Mouse (Mus musculus): ENCODE results near the gene Lyz2. TPM values are rescaled to one million over a fixed set of nuclear protein-coding genes. Genes with fewer than 3 reads are reported as not detected.
"Not testable (repeated sequence)": the region's sequence is repeated elsewhere in the genome, so short reads cannot be mapped to it uniquely, and the experiment has no call there.

Lyz2 gene
- polyA plus RNA-seq, 1 experiment from 2014 or later = 32.0 TPM

GRCm38 (mm10) chr10:117292671-117293070 lies 10.6 kb upstream of the Lyz2 start, which contains the start of gene Lyz1:
Gene Lyz1 (minus strand): TSS chr10:117292868.
- no peak within 1 kb of the TSS for H3K4me3 ChIP-seq
- WGBS = 84% methylated on average over 5 of the region's 5 CpGs
- no peak within 1 kb of the TSS for H3K27ac ChIP-seq
- no peaks in the 10 kb centered on the region for H3K27me3 ChIP-seq
- ATAC-seq (ENCODE audit: low FRiP score, low read depth) = no peak
- H3K4me2 ChIP-seq (replicated peaks) = no peak within 1 kb of the TSS
- H3K36me3 ChIP-seq = no peaks in the 10 kb centered on the region
- no peaks in the 10 kb centered on the region; the same call in 1 of the 2 replicates for H3K4me1 ChIP-seq
- H3K9ac ChIP-seq = no peak within 1 kb of the TSS
- H3K9me3 ChIP-seq = no peaks in the 10 kb centered on the region

- not testable (repeated sequence) for H3K27ac ChIP-seq; H3K4me2 ChIP-seq (replicated peaks); H3K27me3 ChIP-seq; H3K9ac ChIP-seq; H3K4me3 ChIP-seq; H3K4me1 ChIP-seq; H3K9me3 ChIP-seq; H3K36me3 ChIP-seq; ATAC-seq (ENCODE audit: low FRiP score, low read depth)
- WGBS = 89% methylated on average over 6 of the region's 6 CpGs
Observed at GRCm38 (mm10) chr10:117290936-117291335, 8.8 kb upstream of the Lyz2 start.

DNA sequence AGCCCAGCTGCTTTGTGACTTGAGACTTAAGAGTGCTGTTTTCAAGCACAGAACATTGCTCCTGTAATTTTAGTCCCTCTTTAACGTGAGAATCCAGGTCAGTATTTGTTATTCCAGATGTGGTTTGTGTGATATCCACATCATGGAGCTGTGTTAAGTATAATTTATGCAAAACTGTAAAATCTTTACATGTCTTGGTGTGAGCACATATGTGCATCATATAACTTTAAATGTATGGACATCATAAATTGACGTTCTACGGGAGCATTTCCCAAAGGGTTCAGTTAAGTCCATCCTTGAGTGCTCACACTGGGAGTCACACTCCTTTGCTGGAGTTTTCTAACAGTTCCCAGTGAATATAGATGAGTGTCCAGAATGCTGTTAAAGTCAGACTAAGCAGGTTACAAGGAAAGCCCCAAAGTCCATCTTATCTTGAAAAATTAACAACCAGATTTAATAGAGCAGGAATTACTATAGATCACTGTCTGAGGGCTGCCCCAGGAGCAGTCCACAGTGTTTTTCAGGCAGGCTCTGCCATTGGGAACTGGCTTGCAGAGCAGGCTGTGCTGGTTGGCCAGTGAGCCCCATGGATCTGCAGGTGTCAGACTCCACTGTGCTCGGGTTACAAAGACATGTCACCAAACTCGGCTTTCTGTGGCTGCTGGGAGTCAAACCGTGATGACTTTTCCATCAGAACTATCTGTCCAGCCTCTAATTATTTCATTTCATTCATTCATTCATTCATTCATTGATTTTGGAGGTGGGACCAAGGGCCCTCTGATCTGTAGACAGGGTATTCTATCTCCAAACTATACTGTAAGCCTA lies 8.1 kb upstream of the Lyz2 start:
- ATAC-seq (ENCODE audit: low FRiP score, low read depth) = no peak
- 33% methylated on average over 6 of the region's 6 CpGs for WGBS
- Histone ChIP-seq H3K36me3 (no peaks in the 10 kb centered on the region), H3K27me3 (no peaks in the 10 kb centered on the region), H3K9me3 (no peaks in the 10 kb centered on the region), H3K4me3 (no peak overlapping the region), H3K4me1 (no peaks in the 10 kb centered on the region), H3K9ac (no peak overlapping the region), H3K27ac (no peak overlapping the region), H3K4me2 (replicated peaks) (no peak overlapping the region)

GRCm38 (mm10) chr10:117289034-117289505 lies 6.9 kb upstream of the Lyz2 start:
- not testable (repeated sequence) for H3K27me3 ChIP-seq; H3K9me3 ChIP-seq; H3K4me1 ChIP-seq; H3K27ac ChIP-seq; H3K36me3 ChIP-seq; H3K4me3 ChIP-seq; H3K9ac ChIP-seq; H3K4me2 ChIP-seq (replicated peaks); ATAC-seq (ENCODE audit: low FRiP score, low read depth)
- WGBS = 91% methylated on average over 5 of the region's 5 CpGs

DNA sequence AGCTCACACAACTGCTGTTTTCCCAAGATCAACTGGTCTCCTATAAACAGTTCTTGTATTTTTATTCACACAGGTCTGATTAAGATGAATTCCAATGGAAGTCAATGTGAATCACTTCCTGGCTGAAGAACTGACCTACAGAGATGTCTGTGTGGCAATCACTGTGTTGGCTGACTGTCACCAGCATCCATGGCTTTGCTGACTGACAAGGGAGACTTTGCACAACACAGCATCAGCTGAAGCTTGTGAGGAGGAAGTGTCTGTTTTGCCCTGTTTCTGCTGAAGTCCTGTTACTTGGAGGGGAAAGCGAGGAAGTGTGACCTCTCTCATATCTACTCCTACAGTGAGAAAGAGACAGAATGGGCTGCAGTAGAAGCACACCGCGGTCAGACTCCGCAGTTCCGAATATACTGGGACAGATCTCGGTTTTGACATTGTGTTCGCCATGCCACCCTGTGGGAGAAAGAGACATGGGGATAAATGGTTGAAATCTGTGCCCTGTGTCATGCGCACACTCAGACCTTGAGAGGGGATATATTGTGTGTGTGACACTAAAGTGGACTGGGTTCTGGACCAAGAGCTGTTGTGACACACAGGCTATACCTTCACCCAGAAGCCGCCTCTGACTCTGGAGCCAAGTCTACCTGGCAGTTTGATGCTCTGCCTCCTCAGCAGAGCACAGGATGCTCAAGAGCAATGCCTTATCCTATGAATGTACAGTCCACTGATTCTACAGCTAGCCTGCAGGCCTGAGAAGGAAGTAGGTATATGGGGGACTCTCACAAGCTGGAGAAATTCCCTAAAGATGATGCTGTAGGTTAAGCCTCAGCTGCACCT lies 6.3 kb upstream of the Lyz2 start:
- no peak overlapping the region for H3K9ac ChIP-seq
- H3K27ac ChIP-seq = no peak overlapping the region
- H3K9me3 ChIP-seq = no peaks in the 10 kb centered on the region
- ATAC-seq (ENCODE audit: low FRiP score, low read depth) = no peak
- no peaks in the 10 kb centered on the region for H3K36me3 ChIP-seq
- 94% methylated on average over 9 of the region's 9 CpGs for WGBS
- no peak overlapping the region for H3K4me3 ChIP-seq
- no peak overlapping the region for H3K4me2 ChIP-seq (replicated peaks)
- no peaks in the 10 kb centered on the region for H3K4me1 ChIP-seq
- H3K27me3 ChIP-seq = no peaks in the 10 kb centered on the region

GRCm38 (mm10) chr10:117287226-117287850 lies 5.2 kb upstream of the Lyz2 start:
- H3K9ac ChIP-seq = no peak overlapping the region
- no peak for ATAC-seq (ENCODE audit: low FRiP score, low read depth)
- no peaks in the 10 kb centered on the region for H3K27me3 ChIP-seq
- no peak overlapping the region for H3K27ac ChIP-seq
- no peak overlapping the region for H3K4me2 ChIP-seq (replicated peaks)
- H3K9me3 ChIP-seq = no peaks in the 10 kb centered on the region
- no peaks in the 10 kb centered on the region for H3K36me3 ChIP-seq
- H3K4me1 ChIP-seq = no peaks in the 10 kb centered on the region
- 82% methylated on average over 3 of the region's 3 CpGs for WGBS
- H3K4me3 ChIP-seq = no peak overlapping the region

GRCm38 (mm10) chr10:117286366-117286970 lies 4.3 kb upstream of the Lyz2 start:
- Histone ChIP-seq H3K9me3 (no peaks in the 10 kb centered on the region), H3K27me3 (no peaks in the 10 kb centered on the region), H3K36me3 (no peaks in the 10 kb centered on the region), H3K4me3 (no peak overlapping the region), H3K4me2 (replicated peaks) (no peak overlapping the region), H3K27ac (no peak overlapping the region), H3K9ac (no peak overlapping the region), H3K4me1 (no peaks in the 10 kb centered on the region)
- WGBS = 90% methylated on average over 6 of the region's 6 CpGs
- ATAC-seq (ENCODE audit: low FRiP score, low read depth) = no peak

DNA sequence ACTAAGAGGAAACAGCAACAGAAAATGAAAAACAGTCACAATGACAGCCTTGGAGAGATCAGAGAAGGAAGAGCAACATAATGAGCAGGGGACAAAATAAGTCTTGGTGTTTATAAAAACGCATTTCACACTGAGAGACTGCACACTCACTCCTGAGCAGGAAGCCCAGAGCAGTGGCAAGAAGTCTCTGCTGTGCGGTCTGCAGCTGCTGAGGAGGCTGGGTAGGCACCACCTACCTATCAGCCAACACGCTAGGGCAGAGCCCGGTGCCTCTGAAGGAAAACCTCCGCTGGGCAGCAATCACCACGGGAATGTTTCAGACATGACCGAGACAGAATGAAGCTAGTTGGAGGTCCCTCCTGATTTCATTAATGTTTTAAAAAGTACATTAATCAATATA lies 3.5 kb upstream of the Lyz2 start:
- H3K27me3 ChIP-seq; H3K9ac ChIP-seq; H3K4me2 ChIP-seq (replicated peaks); H3K27ac ChIP-seq; H3K4me3 ChIP-seq; ATAC-seq (ENCODE audit: low FRiP score, low read depth); H3K9me3 ChIP-seq; H3K4me1 ChIP-seq; H3K36me3 ChIP-seq: not testable (repeated sequence)
- 75% methylated on average over 4 of the region's 7 CpGs for WGBS

DNA sequence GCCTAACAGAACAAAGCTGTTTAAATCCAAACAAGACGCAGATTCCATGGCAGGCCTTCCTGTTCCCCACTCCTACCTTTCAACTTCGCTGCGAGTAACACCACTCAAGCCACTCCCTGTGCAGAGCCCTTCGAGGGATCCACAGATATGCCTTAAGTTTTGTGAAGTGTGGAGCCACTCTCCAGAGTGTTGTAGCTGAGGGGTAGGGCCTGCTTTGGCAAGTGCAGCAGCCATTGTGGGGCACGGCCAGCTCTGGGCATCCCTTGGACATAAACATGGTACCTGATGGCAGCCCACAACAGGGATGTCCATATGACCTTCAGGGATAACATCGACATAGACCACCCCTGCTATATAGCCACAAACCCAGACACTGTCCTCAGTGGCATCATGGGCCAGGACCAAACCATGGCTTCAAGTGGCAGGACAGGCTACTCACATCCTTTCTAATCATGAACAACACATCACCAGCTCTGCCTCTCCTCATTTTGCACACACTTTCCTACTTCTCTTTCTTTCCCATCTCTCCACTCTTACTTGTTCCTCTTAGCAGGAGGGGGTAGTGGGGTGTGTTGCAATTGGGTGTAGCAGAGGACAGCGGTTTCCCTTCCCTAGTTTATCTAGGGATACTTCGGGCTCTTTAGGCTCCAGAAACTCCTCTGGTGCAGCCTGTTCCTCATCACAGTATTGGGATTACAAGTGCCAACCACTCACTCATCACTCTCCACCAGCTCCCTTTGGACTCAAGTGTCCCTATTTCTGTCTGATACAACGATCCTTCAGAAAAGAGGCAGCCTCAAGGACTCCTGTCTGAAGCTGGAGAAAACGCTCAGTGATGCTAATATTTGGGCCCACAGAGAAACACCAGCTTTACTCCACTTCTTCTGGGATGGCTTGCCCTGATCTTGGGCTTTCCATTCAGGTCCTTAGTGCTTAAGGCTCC lies 2.7 kb upstream of the Lyz2 start:
- no peak for ATAC-seq (ENCODE audit: low FRiP score, low read depth)
- H3K27ac ChIP-seq = no peak overlapping the region
- no peaks in the 10 kb centered on the region for H3K36me3 ChIP-seq
- no peaks in the 10 kb centered on the region for H3K27me3 ChIP-seq
- no peak overlapping the region for H3K9ac ChIP-seq
- H3K4me1 ChIP-seq = no peaks in the 10 kb centered on the region
- no peak overlapping the region for H3K4me3 ChIP-seq
- no peak overlapping the region for H3K4me2 ChIP-seq (replicated peaks)
- 85% methylated on average over 10 of the region's 10 CpGs for WGBS
- no peaks in the 10 kb centered on the region for H3K9me3 ChIP-seq

DNA sequence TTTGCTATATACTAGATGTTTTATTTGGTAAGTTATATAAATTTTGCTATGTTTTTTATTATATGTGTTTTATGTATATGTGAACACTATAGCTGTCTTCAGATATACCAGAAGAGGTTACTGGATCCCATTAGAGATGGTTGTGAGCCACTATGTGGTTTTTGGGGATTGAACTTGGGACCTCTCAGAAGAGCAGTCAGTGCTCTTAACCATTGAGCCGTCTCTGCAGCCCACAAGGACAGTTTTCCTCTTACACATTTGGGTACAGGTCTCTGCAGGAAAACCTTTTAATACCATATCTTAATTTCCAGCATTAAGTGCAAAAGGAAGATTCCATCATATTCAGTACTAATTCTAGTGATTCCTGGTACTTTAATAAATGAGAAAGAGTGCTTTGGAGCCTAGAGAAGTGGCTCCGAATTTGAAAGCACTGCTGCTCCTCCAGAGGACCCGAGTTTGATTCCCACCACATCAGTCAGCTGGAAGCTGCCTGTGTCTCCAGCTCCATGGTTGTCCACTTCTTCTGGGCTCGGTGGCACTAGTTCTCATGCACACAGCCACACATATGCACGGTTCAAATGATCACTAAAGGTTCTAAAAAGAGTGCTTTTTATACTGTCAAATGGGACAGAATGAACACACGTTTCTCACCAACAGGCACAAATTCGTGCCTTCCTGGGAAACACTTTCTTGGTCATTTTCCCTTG lies 1.9 kb upstream of the Lyz2 start:
- Histone ChIP-seq H3K9me3 (no peaks in the 10 kb centered on the region), H3K4me1 (no peaks in the 10 kb centered on the region), H3K27ac (no peak overlapping the region), H3K27me3 (no peaks in the 10 kb centered on the region), H3K4me3 (no peak overlapping the region), H3K36me3 (no peaks in the 10 kb centered on the region), H3K4me2 (replicated peaks) (no peak overlapping the region), H3K9ac (no peak overlapping the region)
- WGBS = 77% methylated on average over 7 of the region's 7 CpGs
- no peak for ATAC-seq (ENCODE audit: low FRiP score, low read depth)

- H3K4me1 ChIP-seq; H3K27ac ChIP-seq; H3K4me3 ChIP-seq; H3K36me3 ChIP-seq; H3K27me3 ChIP-seq; H3K4me2 ChIP-seq (replicated peaks); H3K9ac ChIP-seq; ATAC-seq (ENCODE audit: low FRiP score, low read depth); H3K9me3 ChIP-seq: not testable (repeated sequence)
- 89% methylated on average over 4 of the region's 4 CpGs for WGBS
Observed at GRCm38 (mm10) chr10:117283196-117283595, 1.1 kb upstream of the Lyz2 start.
